Mouse (Mus musculus): ENCODE data around the gene Prrg2.

DNA sequence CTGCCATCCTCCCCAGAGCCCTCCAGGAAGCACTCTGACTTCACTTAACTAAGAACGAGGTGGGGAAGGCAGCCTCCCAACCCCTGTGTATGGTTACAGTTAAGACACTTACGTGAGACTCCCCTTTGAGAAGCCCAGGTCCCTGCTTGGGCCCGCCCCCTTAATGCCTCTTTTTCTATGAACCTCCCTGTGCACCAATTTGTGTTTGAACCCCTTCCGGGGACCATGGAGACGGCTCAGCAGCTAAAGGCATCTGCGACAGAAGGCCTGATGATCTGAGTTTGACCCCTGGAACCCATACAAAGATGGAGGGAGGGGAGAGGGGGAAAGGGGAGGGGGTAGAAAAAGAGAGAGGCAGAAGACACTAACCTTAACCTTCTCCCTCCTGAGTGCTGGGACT, 44.0 kb upstream of the Prrg2 start:
- TF ChIP-seq CTCF (IDR thresholded peaks at IDR 0.05; ENCODE audit: control insufficient read depth, insufficient read depth, low read length) (no peak), POLR2A (IDR thresholded peaks at IDR 0.05; ENCODE audit: borderline replicate concordance, control insufficient read depth, low read depth, low read length) (no peak)
